Mouse (Mus musculus) kidney, adult 8-10 months (tissue): ENCODE measurements around the gene Ispd.
"Not testable (repeated sequence)": the region's sequence is repeated elsewhere in the genome, so short reads cannot be mapped to it uniquely, and the experiment has no call there.

ENCODE experiments used
- DNase-seq, 2 experiments: peaks; one replicate each; pipeline ENCODE4 v3.0.0; 2022

The Ispd gene

DNA sequence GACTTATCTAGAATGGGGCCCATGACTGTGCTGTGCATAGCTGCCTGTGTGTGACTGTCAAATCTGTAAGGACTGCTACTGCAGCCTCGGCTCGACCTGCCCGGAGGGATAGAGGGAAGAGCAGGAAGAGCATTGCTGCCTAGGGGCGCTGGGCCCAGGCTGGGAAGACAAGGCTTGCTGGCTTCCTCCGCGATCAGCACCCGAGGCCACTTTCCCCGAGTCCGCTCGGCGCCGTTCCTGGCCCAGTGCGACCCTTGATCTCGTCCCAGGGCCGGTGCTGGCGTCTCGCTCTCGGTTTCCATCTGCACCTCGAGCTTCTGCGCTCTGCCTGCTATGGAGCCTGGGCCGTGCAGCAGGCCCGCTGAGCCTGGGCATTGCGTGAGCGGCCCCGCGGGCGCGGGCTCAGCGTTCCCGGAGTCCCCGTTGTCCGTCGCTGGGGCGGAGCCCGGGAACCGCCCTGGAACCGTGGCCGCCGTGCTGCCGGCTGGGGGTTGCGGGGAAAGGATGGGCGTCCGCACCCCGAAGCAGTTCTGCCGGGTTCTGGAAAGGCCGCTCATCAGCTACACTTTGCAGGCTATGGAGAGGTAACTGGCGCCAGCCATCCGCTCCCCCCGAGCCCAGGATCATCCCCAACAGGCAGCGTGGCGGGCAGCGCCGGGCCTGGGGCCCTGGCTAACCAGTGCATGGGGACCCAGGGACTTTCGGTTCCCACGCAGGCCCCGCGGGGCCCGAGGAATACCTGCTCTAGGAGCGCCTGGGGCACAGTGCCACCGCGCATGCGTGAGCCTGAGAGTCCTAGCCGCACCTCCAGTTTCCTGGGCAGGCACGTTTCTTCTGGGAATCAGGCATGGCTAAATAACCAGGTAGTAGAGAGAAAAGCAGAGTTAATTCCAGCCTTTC lies at the start of gene Ispd, which contains the start of gene D630036H23Rik:
Gene Ispd (plus strand): TSS at position 10 of the 900 bp plus-strand sequence.
Gene D630036H23Rik (minus strand): TSS at position 741 of the 900 bp plus-strand sequence.
- peak; percentile 89 to 91 for DNase-seq

DNA sequence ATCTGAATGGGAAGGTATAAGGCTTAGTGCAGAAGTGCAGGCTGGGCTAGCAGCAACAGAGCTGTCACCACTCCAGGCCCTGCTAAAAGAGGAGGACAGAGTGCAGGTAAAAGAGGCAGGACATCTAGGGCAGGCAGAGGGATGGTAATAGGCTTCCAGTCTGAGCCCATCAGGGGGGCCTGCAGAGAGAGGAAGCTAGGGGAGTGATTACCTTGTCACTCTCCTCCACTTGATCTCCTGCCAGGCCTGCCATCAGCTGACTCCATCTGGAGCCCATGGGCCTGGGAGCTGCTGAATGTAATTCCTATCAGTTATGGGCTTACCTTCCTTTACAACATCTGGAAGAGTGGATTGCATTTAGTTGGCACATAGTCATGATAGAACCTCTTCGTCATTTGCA lies 48.6 kb upstream of the Ispd start:
- no peak for DNase-seq

DNA sequence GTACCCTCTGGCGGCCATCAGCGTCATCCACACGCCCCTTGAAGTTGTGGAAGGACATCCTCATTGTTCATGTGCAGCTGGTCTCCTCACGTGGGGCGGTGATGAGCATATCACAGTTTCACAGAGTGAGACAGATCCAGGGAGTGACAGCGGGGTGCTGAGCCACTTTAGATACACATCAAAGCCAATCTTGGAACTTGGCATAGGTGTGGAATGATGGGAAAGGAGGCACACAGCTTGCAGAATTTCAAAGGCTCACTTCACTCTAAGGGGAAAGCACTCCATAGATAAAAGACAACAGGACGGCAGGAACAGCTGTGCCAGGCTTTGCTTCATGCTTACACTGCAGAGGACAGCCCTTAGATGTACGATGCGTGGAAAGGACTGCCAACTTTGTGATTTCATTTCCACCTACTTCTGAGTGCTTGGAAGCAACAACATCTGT lies 47.4 kb upstream of the Ispd start:
- no peak for DNase-seq

DNA sequence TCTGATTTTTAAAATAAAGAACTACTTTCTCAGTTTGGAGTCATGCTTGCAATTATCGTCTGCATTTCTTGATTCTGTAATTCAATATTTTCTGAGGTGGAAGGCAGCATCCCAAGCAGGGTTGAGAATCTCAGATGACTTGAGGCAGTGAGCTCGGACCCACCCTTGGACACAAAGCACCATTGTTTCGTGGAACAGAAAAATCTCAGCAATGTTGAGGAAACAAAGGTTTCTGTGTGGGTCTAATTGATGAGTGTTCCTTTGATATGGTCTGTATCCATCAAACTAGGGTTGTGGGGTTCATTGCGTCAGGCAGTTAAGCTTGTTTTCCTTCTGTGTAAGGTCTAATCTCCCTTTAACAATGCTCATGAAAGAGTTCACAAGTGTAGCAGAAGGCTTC lies 37.1 kb upstream of the Ispd start:
- DNase-seq, result no peak

DNA sequence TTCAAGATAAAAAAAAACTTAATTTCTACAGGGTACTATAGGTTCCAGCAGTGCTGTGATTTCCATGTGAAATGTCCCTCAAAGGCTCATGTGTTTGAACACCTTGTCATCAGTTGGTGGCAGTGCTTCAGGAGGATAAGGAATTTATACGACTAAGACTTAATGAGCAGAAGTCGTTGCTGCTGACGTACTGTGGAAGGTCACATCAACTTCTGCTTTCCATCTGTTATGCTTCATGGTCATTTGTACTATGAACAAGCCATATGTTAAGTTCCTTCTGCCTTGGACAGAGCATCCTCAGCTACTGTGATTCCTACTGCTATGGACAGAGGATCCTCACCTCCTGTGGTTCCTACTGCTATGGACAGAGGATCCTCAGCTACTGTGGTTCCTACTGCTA lies 21.2 kb upstream of the Ispd start:
- no peak for DNase-seq

DNA sequence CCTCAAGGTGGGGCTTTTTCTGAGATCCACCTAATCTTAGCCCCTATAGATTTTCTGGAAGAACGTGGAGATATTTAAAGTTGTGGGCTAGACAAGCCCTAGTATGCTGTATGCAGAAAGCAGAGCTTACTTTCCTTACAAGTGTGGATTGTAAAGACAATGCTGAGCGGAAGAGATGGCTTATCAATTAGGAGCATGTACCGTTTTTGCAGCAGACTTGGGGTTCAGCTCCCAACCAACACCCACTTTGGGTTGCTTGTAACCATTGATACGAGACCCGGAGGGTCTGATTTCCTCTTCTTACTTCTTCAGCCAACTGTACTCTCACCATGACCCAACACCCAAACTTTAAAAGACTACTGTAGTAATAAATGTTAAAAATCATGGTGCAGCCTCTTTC lies 20.6 kb upstream of the Ispd start:
- DNase-seq, result no peak

DNA sequence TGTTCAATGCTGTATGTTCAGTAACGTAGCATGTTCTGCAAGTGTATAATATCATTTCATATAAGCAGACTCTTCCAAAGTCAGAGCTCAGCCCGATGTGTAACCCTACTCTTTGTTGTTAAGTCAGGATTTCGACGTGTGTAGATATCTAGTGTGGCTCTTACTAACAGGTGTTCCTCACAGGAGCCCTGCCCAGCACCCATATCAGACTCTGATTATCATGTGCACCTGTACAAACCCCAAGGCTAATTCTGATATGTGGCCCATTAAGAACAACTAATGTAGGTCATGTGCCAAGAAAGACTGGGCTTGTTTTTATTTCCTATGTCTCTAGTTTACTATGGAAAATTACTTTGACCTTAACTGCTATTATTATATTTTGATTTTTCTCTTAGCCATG lies 17.2 kb upstream of the Ispd start:
- DNase-seq, result no peak

DNA sequence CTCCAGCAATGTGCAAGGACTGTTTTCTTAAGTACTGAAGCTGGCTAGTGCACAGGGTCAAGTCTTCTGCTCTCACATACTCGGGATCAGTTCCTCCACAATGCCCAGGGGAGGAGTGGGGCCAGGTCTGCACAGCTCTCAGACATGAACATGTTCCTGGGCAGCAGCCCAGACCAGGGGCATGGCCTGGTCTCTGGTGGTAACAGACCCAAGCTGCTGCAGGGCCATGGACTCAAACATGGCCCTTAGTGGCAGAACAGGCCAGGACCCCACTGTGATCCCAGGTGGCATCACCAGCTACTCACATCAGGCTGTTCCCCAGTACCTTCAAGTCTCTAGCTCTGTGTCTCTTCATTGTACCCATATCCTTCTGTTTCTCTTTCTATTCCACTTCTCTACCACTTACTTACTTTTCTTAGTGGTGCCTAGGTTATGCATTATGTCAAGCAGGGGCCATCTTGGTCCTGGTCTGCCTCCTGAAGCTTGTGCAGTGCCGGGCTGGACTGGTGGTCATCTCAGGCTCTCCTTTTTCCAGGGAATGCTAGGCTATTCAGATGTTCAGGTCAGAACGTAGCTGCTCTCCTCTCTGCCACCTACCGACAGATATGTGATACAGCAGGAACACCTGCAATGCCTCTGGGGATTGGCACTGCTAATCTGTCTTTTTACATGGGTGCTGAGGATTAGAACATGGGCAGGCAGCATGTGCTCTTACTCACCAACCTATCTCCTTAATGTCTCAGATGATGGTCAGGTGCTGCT lies 7.8 kb upstream of the Ispd start:
- DNase-seq, result no peak

DNA sequence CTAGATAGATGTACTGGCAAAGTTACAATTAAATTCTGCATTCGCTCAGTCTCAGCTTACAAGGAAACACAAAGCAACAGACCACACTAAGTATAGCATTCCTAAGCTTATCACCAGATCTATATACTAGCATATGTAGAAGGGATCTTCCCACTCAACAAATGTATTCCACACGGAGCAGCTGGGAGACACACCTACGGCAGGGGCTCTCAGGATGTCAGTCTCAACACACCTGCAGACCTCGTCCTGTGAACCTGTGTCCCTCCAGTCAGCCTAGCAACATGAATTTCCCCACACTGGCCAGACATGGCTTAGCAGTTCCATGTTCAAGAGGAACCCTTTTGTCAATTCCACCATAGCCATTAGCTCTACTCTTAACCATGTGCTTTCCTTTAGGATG lies 4.9 kb upstream of the Ispd start:
- DNase-seq, result not testable (repeated sequence)

DNA sequence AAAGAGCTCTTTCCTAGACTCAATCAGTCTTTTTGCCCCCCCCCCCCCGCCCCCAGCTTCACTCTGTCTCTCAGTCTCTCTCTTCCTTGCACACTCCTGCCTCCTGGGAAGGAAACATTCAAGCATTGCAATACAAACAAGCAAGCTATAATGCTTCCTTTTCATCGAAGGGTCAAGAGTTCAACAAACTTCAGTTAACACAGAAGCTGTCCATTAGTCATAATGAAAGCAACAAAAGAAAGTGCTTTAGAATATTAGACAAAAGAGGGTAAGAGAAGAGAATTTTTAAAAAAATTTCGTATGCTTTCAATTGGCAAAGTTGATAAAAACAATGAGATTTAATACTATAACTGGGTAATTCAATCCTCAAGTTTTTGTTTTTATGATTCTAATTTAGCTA lies 996 bp upstream of the Ispd start:
- DNase-seq, result no peak

DNA sequence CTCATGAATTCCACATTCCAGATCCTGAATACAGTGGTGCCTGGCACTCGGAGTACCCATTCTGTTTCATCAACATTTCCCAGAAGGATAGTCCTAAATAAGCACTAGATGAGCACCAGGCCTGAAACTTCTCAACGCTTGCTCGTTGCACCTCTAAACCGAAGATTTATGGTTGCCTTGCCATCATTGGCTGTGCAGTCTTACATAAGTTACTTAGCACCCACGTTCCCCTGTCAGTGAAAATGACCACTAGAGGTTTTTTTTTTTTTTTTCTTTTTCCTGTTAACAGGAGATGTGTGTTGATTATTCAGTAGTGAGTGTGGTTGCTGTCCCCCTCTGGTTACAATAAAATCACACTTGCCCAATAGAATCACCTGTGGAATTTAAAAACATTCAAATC lies 444 bp upstream of the Ispd start:
- DNase-seq, result peak in 1 of 2 experiments; percentile 18

DNA sequence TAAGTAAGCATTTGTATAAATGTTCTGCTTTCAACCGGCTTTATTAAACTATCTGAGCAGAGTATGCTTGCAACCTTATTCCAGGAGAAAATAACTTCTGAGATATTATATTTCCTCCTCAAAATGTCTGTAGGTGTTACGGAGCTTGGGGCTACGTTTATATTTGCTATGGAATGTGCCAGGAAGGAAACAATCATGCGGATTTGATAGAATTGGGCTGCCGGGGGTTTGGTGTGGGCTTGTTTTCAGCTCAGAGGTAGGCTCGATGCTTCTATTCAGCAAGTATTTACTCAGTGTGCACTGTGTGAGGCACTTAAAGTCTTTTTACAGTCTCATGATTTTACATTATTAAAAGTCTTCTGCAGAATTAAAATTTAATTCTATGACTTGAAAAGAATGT lies 4.1 kb downstream of the Ispd start:
- DNase-seq, result no peak

DNA sequence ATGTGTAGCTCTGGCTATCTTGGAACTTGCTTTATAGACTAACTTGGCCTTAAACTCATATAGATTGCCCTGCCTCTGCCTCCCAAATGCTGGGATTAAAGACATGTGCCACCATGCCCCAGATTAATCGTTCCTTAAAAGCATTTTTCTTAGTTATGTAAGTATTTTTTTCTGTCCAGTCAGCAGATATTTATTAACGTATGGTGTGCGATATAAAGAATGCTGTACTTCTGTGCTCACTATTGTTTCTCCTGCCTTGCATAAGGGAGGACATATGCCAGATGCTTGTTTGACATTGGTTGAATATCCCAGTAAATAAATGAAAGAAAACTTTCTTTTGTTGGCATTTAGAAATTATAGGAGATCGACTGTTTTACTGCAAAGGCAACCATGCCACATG lies 5.7 kb downstream of the Ispd start:
- no peak for DNase-seq

DNA sequence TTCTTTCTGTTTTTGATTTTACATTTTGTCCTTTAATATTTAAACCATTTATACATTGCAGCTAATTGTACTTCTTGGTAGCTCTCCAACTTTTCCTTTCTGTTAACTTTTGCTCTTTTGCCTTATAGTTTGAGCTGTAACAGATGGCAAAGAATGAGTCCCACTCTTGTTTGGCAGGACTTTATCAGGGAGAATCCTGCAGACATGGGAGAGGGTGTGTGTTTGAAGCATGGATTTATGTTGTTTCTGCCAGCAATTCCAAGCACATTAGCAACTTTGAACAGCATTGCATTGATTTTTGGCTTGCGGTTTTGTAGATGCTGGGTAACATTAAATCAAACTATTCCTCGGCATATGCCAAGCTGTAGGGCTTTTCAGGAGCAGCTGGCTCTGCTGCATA lies 13.9 kb downstream of the Ispd start:
- no peak for DNase-seq

DNA sequence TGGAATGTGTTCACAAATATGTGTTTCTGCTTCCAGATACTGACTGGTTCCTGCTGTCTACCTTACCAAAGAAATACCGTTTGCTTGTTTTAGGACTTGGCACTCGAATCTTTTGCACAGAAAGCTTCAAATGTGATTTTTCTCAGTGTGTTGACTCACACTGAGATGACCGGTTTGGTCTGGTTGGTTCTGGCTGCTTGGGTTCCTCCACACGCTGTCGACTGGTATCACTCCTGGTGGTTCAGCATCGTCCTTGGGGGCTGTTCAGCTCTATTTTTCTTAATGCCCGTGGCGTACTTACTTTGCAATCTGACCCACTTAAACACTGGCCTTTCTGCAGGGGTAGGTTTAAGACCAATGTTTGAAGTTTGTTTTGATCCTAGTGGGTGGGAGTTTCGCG lies 42.4 kb downstream of the Ispd start:
- DNase-seq, result peak; percentile 26 to 33

DNA sequence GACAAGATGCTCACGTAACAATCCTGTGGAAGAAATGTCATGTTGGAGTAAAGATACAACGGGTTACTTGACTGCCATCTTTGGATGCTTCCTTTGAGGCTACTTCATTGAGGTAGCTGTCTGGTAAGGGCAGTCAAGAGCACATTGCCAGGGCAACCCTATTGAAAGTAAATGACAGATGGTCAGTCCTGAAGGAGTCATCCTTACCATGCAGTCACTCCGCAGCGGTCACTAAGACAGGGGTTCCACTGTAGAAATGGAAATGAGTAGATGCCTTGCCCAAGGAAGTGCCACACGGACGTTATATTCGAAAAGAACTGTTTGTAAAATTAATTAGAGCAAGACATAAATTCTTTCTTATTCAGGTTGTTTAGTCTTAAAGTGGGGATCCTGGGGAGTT lies 44.0 kb downstream of the Ispd start:
- DNase-seq, result no peak

DNA sequence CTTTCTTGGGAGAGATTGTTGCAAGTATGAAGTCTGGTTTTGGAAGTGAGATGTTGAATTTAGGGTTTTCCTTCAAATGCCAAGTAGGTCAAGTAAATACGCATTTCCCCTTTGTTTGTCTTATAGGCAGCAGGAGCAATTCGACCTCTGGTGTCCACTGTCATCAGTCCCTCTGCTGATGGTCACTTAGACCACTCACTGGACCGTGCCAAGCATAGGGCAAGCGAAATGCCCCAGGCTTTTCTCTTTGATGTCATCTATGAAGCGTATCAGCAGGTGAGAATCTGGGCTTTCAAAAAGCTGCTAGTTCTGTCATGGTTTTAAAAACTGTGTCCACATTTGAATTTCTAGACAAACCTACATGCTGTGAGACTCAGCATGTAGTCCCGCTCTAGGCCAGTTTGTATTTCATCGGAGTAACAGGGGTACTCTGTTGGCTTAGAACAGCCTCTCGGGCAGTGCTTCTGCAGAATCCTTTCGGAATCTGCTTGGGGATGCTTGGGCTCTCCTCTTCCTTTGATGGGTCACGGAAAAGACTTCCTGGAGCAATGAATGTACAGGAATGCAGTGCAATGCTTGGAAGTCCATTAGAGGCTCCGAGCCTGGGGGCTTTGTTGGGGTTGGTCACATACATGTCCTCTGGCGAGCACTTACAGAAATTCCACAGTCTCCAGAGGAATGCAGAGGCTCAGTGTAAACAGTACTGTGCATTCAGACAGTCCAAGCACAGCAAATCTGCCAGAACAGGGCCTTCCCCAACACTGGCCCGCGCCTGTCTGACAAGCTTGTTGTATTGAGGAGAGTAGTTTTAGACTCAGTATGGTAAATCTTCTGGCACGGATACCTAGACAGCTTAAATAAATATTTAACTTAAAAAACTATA lies 45.2 kb downstream of the Ispd start:
- DNase-seq, result no peak

DNA sequence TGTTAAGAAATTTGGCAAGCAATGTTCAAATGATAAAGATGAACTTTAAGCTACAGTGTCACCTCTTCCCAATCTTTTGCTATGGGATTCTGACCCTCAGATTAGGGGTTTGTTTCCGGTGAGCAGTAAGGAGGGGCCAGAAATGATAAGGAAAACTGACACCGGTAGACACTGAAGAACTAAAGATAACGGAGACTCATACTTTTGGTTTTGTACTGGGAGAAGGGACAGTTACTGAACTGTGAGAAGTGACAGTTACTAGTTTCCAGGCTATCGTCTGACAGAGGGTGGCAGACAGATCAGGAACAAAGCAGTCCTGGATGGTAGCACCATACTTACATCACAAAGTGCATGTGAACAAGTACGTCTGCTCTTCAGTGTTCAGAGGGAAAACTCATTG lies 55.7 kb downstream of the Ispd start:
- no peak for DNase-seq

DNA sequence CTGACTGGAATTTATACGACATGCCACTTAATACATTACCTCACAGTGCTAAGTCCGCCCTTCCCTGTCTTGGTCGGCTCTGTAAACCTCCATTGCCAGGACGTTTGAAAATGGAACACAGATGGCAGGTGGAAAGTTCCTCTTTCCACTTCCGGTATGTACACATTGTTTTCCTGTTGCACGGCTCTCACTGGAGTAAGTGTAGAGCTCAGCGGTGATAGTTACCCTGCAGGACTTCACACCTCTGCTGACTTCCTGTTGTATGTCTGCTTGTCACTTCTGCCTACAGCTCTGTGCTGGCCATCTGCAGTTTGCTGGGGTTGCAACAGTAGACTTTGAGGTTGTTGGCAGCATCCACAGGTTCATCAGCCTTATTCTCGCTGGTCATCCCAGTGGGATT lies 58.1 kb downstream of the Ispd start:
- DNase-seq, result no peak

DNA sequence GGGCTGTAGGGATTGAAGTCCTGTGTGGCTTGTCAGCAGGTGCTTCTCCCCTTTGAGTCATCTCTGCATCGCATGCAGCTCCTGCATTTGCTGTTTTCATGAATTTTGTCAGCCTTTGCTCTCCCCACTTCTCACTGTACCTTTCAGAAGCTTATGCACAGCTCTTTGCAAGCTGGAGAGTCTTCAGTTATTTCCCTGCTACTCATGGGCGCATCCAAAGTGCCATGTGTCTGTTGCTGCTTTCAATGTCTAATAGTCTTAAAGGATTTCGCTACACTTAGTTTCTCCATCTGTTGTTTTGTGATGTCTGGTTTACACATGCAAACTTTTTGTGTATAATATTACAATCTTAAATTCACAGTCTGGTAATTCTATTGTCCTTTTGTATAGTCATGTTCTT lies 74.8 kb downstream of the Ispd start:
- DNase-seq, result no peak

DNA sequence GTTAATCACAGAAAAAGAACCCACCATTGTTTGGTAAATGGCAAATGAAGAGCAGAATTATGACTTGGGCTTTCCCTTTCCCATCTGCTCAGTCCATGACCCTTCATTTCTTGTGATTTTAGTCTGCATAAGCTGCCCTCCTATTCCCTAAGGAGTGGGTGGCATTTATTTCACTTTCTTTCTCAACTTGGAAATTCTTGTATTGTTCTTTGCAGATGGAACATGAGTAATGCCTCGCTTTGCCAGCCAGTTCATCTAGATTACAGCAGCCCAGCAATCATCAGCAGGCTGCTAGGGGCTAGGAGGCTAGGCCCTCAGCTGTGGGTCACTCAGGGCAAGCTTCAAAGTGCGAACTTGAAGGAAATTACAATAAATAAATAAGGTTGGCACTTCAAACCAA lies 76.5 kb downstream of the Ispd start:
- DNase-seq, result no peak

DNA sequence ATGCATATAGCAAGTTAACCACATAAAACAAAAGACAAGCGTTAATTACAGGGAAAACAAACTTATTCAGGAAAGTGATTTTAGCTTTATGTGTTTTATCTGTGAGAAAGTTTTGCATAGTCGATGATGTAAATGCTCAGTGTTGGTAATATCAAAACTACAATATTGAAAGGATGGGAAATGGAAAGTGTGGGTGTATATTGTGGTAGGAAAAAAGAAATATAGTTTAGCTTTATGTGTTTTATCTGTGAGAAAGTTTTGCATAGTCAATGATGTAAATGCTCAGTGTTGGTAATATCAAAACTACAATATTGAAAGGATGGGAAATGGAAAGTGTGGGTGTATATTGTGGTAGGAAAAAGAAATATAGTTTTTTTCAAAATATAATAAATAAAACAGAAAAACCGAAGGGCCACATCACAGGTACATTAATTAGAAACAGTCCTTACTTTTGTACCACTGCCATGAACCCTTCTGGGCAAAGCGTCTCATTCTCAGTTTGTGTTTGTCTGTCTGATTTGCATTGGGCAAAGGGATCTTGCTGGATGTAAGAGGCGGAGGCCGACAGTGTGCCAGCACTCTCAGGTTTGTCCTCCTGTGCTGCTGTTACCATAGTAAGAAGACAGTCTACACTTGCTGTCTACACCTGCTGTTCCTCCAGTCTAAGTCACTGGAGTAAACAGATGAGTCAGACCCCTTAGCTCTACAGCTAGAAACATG lies 87.2 kb downstream of the Ispd start:
- DNase-seq, result no peak
